In the genomic region with DNA sequence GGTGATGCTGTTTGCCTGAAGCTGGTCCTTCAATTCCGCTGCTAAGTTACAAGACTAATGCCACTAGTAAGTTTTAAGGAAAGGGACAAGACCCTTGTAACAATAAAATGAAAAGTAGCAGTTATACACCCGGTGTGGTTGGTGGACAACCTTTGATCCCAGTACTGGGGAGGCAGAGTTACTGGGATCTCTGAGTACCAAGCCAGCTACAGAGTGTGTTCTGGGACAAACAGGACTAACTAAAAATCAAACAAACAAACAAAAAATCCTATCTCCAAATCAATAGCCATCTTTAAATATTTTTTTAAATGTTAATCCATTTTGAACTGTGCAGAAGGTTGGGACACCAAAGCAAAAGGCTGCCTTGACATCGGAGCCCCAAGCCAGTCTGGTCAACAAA, we compare ENCODE assay signal across 13 mouse cellular contexts. TPM values are rescaled to one million over a fixed set of nuclear protein-coding genes. Genes with fewer than 3 reads are reported as not detected.
A peak's percentile ranks its signal among the peaks of the same experiment; 100 is the strongest.
DNase-seq lines count a peak whose midpoint lies in the region; ATAC-seq and TF ChIP-seq lines count a peak whose summit lies in the region.
"Had no signal": no experiment of that assay in that cellular context is flagged by ENCODE, and none has a peak within 500 bp of the region (broad histone marks: within the 10 kb centered on the region; RNA-seq: fewer than 3 reads in every experiment).

No protein-coding gene starts in this region.

- no peak for TF ChIP-seq CTCF in E14TG2a.4 (conservative IDR thresholded peaks at IDR 0.05; ENCODE audit: low read length)

- no peaks in the 10 kb centered on the region for H3K27me3 ChIP-seq in heart, embryonic 11.5 days (ENCODE audit: control insufficient read depth, insufficient read depth, low read length)
- peaks cover 27% of the 10 kb centered on the region for H3K27me3 ChIP-seq in E14TG2a.4 (ENCODE audit: insufficient read depth, low read length)
- no peaks in the 10 kb centered on the region; the same call in 1 of the 2 replicates for H3K27me3 ChIP-seq in hindbrain, embryonic 10.5 days (ENCODE audit: insufficient read depth, poor library complexity, severe bottlenecking)
- peaks cover 32% of the 10 kb centered on the region for H3K27me3 ChIP-seq in liver, embryonic 15.5 days

- peak overlapping the region; percentile 46; the same call in 1 of the 2 replicates for H3K4me3 ChIP-seq in heart, embryonic 11.5 days (ENCODE audit: low read depth, low read length)
- H3K4me3 ChIP-seq in E14TG2a.4 (replicated peaks; ENCODE audit: low read length), result peak overlapping the region; percentile 74
- H3K4me3 ChIP-seq in hindbrain, embryonic 10.5 days, result peak overlapping the region; percentile 53
- peak overlapping the region; percentile 44 for H3K4me3 ChIP-seq in liver, embryonic 15.5 days (replicated peaks)

- WGBS in heart, embryonic 11.5 days (ENCODE audit: insufficient replicate concordance), result 76% methylated on average over 3 of the region's 3 CpGs
- WGBS in hindbrain, embryonic 10.5 days, result 81% methylated on average over 3 of the region's 3 CpGs
- WGBS in liver, embryonic 15.5 days (ENCODE audit: insufficient replicate concordance), result 49% methylated on average over 3 of the region's 3 CpGs

- H3K36me3 ChIP-seq in heart, embryonic 11.5 days (ENCODE audit: control insufficient read depth, insufficient read depth, low read length), result no peaks in the 10 kb centered on the region
- H3K36me3 ChIP-seq in E14TG2a.4 (ENCODE audit: insufficient read depth, low read length), result 0 out of 2 replicates have a peak, but pooled peaks cover 3% of the 10 kb centered on the region
- H3K36me3 ChIP-seq in hindbrain, embryonic 10.5 days, result peaks cover 8% of the 10 kb centered on the region
- H3K36me3 ChIP-seq in liver, embryonic 15.5 days (replicated peaks), result no peaks in the 10 kb centered on the region

- ATAC-seq in heart, embryonic 11.5 days (replicated peaks; ENCODE audit: insufficient number of reproducible peaks, low FRiP score, low TSS enrichment), result no peak
- no peak for ATAC-seq in liver, embryonic 15.5 days (ENCODE audit: insufficient read depth)
- ATAC-seq: activated CD4-positive, CD25-positive, alpha-beta regulatory T cell, adult 4 months had no signal

- H3K27ac ChIP-seq in heart, embryonic 11.5 days (ENCODE audit: low read depth, low read length), result no peak overlapping the region
- H3K27ac ChIP-seq in hindbrain, embryonic 10.5 days, result peak overlapping the region; percentile 85
- H3K27ac ChIP-seq in liver, embryonic 15.5 days (replicated peaks), result 0 out of 2 replicates have a peak overlapping the region, but pooled peaks have one; percentile 33

- no peak for DNase-seq in heart, adult 8-10 months (ENCODE audit: low spot score)
- no peak for DNase-seq in hindbrain, embryonic 10.5 days (ENCODE audit: low spot score)
- DNase-seq in urinary bladder, postnatal 36 days (ENCODE audit: low spot score in 2 of 2), result no peak
- no peak for DNase-seq in layer of hippocampus, postnatal 25 days (ENCODE audit: extremely low spot score in 1 of 2, low spot score in 1 of 2)
- DNase-seq in left cerebral cortex, postnatal 10 days (ENCODE audit: extremely low spot score in 1 of 2, low spot score in 2 of 2), result no peak

- H3K9ac ChIP-seq in heart, embryonic 11.5 days (ENCODE audit: low read depth, low read length), result no peak overlapping the region
- no peak overlapping the region for H3K9ac ChIP-seq in liver, embryonic 15.5 days

- H3K4me1 ChIP-seq in heart, embryonic 11.5 days (ENCODE audit: control insufficient read depth, insufficient read depth, low read length), result peaks cover 7% of the 10 kb centered on the region; the same call in 1 of the 2 replicates
- H3K4me1 ChIP-seq in E14TG2a.4 (replicated peaks; ENCODE audit: low read depth, low read length), result peaks cover 18% of the 10 kb centered on the region
- peaks cover 48% of the 10 kb centered on the region for H3K4me1 ChIP-seq in hindbrain, embryonic 10.5 days (replicated peaks)
- H3K4me1 ChIP-seq in liver, embryonic 15.5 days (replicated peaks), result peaks cover 11% of the 10 kb centered on the region

- H3K4me2 ChIP-seq in heart, embryonic 11.5 days, result peak overlapping the region; percentile 64
- peak overlapping the region; percentile 53 for H3K4me2 ChIP-seq in liver, embryonic 15.5 days

- H3K9me3 ChIP-seq in heart, embryonic 11.5 days (replicated peaks; ENCODE audit: control insufficient read depth, low read length), result no peaks in the 10 kb centered on the region
- H3K9me3 ChIP-seq in E14TG2a.4 (ENCODE audit: low read length), result peaks cover 14% of the 10 kb centered on the region
- no peaks in the 10 kb centered on the region for H3K9me3 ChIP-seq in hindbrain, embryonic 10.5 days
- no peaks in the 10 kb centered on the region for H3K9me3 ChIP-seq in liver, embryonic 15.5 days (replicated peaks)
- H3K9me3 ChIP-seq: megakaryocyte, embryonic 14.5 days had no signal

- intact Hi-C loops in left cerebral cortex, postnatal 10 days (cut with DNase I), result no loop called here

RNA-seq across cellular contexts. Expression of gene Acot1, which starts 0.9 kb away (rescaled TPM):
- polyA plus RNA-seq in heart, embryonic 11.5 days (2014; fragmentation: Nextera tagmentation; extraction: Ambion mirVana), result 19.3 and 20.7 TPM in 2 replicates
- total RNA-seq in heart, adult 8-10 months (2022), result 10 to 100 TPM; 29.0 to 59.1 (median 44.3) TPM
- polyA plus RNA-seq in hindbrain, embryonic 10.5 days (2016; fragmentation: Nextera tagmentation; extraction: Ambion mirVana), result 39.8 and 45.3 TPM in 2 replicates
- polyA plus RNA-seq in liver, embryonic 15.5 days (2015; fragmentation: Nextera tagmentation; extraction: Ambion mirVana), result 35.8 and 44.5 TPM in 2 replicates
- 10 to 100 TPM; 25.6 to 30.9 TPM for total RNA-seq in layer of hippocampus, postnatal 25 days (2021)
- total RNA-seq in left cerebral cortex, postnatal 10 days (2021), result 10 to 100 TPM; 18.6 to 20.2 TPM
- polyA plus RNA-seq: activated CD4-positive, CD25-positive, alpha-beta regulatory T cell, adult 4 months had no signal

RNA-seq across cellular contexts. Expression of gene Acot2, which starts 22.5 kb away (rescaled TPM):
- polyA plus RNA-seq in heart, embryonic 11.5 days (2014; fragmentation: Nextera tagmentation; extraction: Ambion mirVana), result 33.0 and 35.5 TPM in 2 replicates
- total RNA-seq in heart, adult 8-10 months (2022), result 100 to 1,000 TPM; 102 to 134 (median 110) TPM
- 15.5 and 20.0 TPM in 2 replicates for polyA plus RNA-seq in hindbrain, embryonic 10.5 days (2016; fragmentation: Nextera tagmentation; extraction: Ambion mirVana)
- polyA plus RNA-seq in liver, embryonic 15.5 days (2015; fragmentation: Nextera tagmentation; extraction: Ambion mirVana), result 12.4 and 12.6 TPM in 2 replicates
- 10 to 100 TPM; 14.9 to 16.2 TPM for total RNA-seq in layer of hippocampus, postnatal 25 days (2021)
- 1 to 10 TPM; 7.6 to 7.7 TPM for total RNA-seq in left cerebral cortex, postnatal 10 days (2021)

RNA-seq across cellular contexts. Expression of gene Heatr4, which starts 25.5 kb away (rescaled TPM):
- not detected in 2 replicates for polyA plus RNA-seq in heart, embryonic 11.5 days (2014; fragmentation: Nextera tagmentation; extraction: Ambion mirVana)
- total RNA-seq in heart, adult 8-10 months (2022), result not detected
- polyA plus RNA-seq in hindbrain, embryonic 10.5 days (2016; fragmentation: Nextera tagmentation; extraction: Ambion mirVana), result not detected in 2 replicates
- polyA plus RNA-seq in liver, embryonic 15.5 days (2015; fragmentation: Nextera tagmentation; extraction: Ambion mirVana), result not detected in 2 replicates
- total RNA-seq in layer of hippocampus, postnatal 25 days (2021), result not detected
- total RNA-seq in left cerebral cortex, postnatal 10 days (2021), result not detected
- total RNA-seq: hematopoietic stem cell, adult 5-6 weeks had no signal
- polyA plus RNA-seq: activated CD4-positive, CD25-positive, alpha-beta regulatory T cell, adult 4 months; C2C12 had no signal

RNA-seq across cellular contexts. Expression of gene Acot4, which starts 28.0 kb away (rescaled TPM):
- 0.37 and 0.43 TPM in 2 replicates for polyA plus RNA-seq in heart, embryonic 11.5 days (2014; fragmentation: Nextera tagmentation; extraction: Ambion mirVana)
- total RNA-seq in heart, adult 8-10 months (2022), result 1 to 10 TPM in 3 of 4 experiments, under 1 TPM in 1; 0.73 to 1.5 (median 1.3) TPM
- 0.08 and 0.14 TPM in 2 replicates for polyA plus RNA-seq in hindbrain, embryonic 10.5 days (2016; fragmentation: Nextera tagmentation; extraction: Ambion mirVana)
- polyA plus RNA-seq in liver, embryonic 15.5 days (2015; fragmentation: Nextera tagmentation; extraction: Ambion mirVana), result 10.4 and 11.2 TPM in 2 replicates
- 1 to 10 TPM; 2.5 to 4.0 TPM for total RNA-seq in layer of hippocampus, postnatal 25 days (2021)
- 1 to 10 TPM; 2.3 to 3.0 TPM for total RNA-seq in left cerebral cortex, postnatal 10 days (2021)
- polyA plus RNA-seq: activated CD4-positive, CD25-positive, alpha-beta regulatory T cell, adult 4 months had no signal

RNA-seq across cellular contexts. Expression of gene Gm49366, which starts 28.5 kb away (rescaled TPM):
- not detected in 2 replicates for polyA plus RNA-seq in heart, embryonic 11.5 days (2014; fragmentation: Nextera tagmentation; extraction: Ambion mirVana)
- under 1 TPM in 1 of 4 experiments, not detected in 3; 0.81 TPM for total RNA-seq in heart, adult 8-10 months (2022)
- polyA plus RNA-seq in hindbrain, embryonic 10.5 days (2016; fragmentation: Nextera tagmentation; extraction: Ambion mirVana), result not detected in 2 replicates
- not detected in 2 replicates for polyA plus RNA-seq in liver, embryonic 15.5 days (2015; fragmentation: Nextera tagmentation; extraction: Ambion mirVana)
- total RNA-seq in layer of hippocampus, postnatal 25 days (2021), result not detected
- not detected for total RNA-seq in left cerebral cortex, postnatal 10 days (2021)
- total RNA-seq: hematopoietic stem cell, adult 5-6 weeks had no signal
- polyA plus RNA-seq: activated CD4-positive, CD25-positive, alpha-beta regulatory T cell, adult 4 months; C2C12; cortical plate, adult 2 months had no signal

Comparison
In these comparisons a context has a peak if more than half of its experiments do, and no peak if none do; other contexts are left out.
1. RNA of gene Acot2, which starts 22.5 kb away (total RNA-seq): 102 to 134 TPM in heart, adult 8-10 months; 14.9 to 16.2 TPM in layer of hippocampus, postnatal 25 days and 7.6 to 7.7 TPM in left cerebral cortex, postnatal 10 days; every median in the first group is over 4 times any median in the second.
2. Peak in every context shown above with its lines, with median percentiles within 50 percentile points of each other: H3K4me3 ChIP-seq.